Comparison of ENCODE assay signal across 31 mouse cellular contexts in genomic region chr2:122356187-122356586, GRCm38 (mm10). TPM values are rescaled to one million over a fixed set of nuclear protein-coding genes. Genes with fewer than 3 reads are reported as not detected.
DNase-seq lines count a peak whose midpoint lies in the region; ATAC-seq lines count a peak whose summit lies in the region.
"Had no signal": no experiment of that assay in that cellular context is flagged by ENCODE, and none has a peak within 500 bp of the region (broad histone marks: within the 10 kb centered on the region; RNA-seq: fewer than 3 reads in every experiment).

No protein-coding gene starts in this region.

- ATAC-seq in megakaryocyte, adult 5-6 weeks (ENCODE audit: poor library complexity, severe bottlenecking), result no peak
- ATAC-seq: forebrain, embryonic 14.5 days; hindbrain, postnatal 0 days; intestine, embryonic 15.5 days; lung, postnatal 0 days had no signal

- peak; percentile 49 for DNase-seq in cerebellum, adult 9-10 months
- DNase-seq in cerebellum, adult 8-10 months, result no peak
- DNase-seq in 3134 (ENCODE audit: extremely low read depth, insufficient read length, low spot score) (peak; percentile 58), MN1 (ENCODE audit: low spot score) (peak; percentile 55)
- DNase-seq in cerebellum, postnatal 36 days, result peak; percentile 21 to 32
- no peak for DNase-seq in testis, postnatal 10 days (ENCODE audit: low spot score)
- DNase-seq: adrenal gland, postnatal 10 days; embryo, embryonic 11 days; gastrocnemius, postnatal 36 days; heart, adult 18-20 months; heart, postnatal 36 days; kidney, adult 8-10 months; kidney, postnatal 14 days; lung, adult 18-20 months; midbrain, embryonic 14.5 days; right cerebral cortex, adult 18-20 months; thymus, adult 2 months; thymus, postnatal 4 days had no signal

RNA-seq across cellular contexts. Expression of gene Shf, which starts 12.8 kb away (rescaled TPM):
- 0.31 and 2.1 TPM in 2 replicates for total RNA-seq in megakaryocyte, adult 5-6 weeks (2015)
- total RNA-seq in megakaryocyte, adult 5-6 weeks (2017), result 0.81 and 1.5 TPM in 2 replicates

RNA-seq across cellular contexts. Expression of gene Duox1, which starts 40.7 kb away (rescaled TPM):
- not detected in 2 replicates for total RNA-seq in megakaryocyte, adult 5-6 weeks (2015)
- not detected in 2 replicates for total RNA-seq in megakaryocyte, adult 5-6 weeks (2017)
- total RNA-seq: adrenal gland, postnatal 10 days; CH12.LX; layer of hippocampus, adult 18-20 months; left cerebral cortex, adult 18-20 months; megakaryocyte-erythroid progenitor cell, adult 5-6 weeks; monocyte, adult 5-6 weeks had no signal

RNA-seq across cellular contexts. Expression of gene Duoxa1, which starts 42.7 kb away (rescaled TPM):
- total RNA-seq in megakaryocyte, adult 5-6 weeks (2015), result not detected in 2 replicates
- not detected in 2 replicates for total RNA-seq in megakaryocyte, adult 5-6 weeks (2017)
- total RNA-seq: CH12.LX; hindbrain, postnatal 0 days; layer of hippocampus, postnatal 10 days; left cerebral cortex, postnatal 36 days; megakaryocyte-erythroid progenitor cell, adult 5-6 weeks; monocyte, adult 5-6 weeks had no signal

RNA-seq across cellular contexts. Expression of gene Duoxa2, which starts 57.5 kb away (rescaled TPM):
- total RNA-seq in megakaryocyte, adult 5-6 weeks (2015), result not detected in 2 replicates
- not detected in 2 replicates for total RNA-seq in megakaryocyte, adult 5-6 weeks (2017)
- total RNA-seq: adrenal gland, postnatal 10 days; CH12.LX; gastrocnemius, adult 18-20 months; gastrocnemius, postnatal 36 days; heart, postnatal 36 days; layer of hippocampus, adult 18-20 months; left cerebral cortex, adult 18-20 months; left cerebral cortex, postnatal 36 days; megakaryocyte-erythroid progenitor cell, adult 5-6 weeks; monocyte, adult 5-6 weeks had no signal

RNA-seq across cellular contexts. Expression of gene Duox2, which starts 57.9 kb away (rescaled TPM):
- total RNA-seq in megakaryocyte, adult 5-6 weeks (2015), result not detected in 2 replicates
- total RNA-seq in megakaryocyte, adult 5-6 weeks (2017), result not detected in 2 replicates
- total RNA-seq: CH12.LX; left cerebral cortex, adult 18-20 months; left cerebral cortex, postnatal 36 days; megakaryocyte-erythroid progenitor cell, adult 5-6 weeks; monocyte, adult 5-6 weeks had no signal

Comparison
In these comparisons a context has a peak if more than half of its experiments do, and no peak if none do; other contexts are left out.
1. DNase-seq: peak in cerebellum, adult 9-10 months (single experiment), 3134 (single experiment), MN1 (single experiment) and cerebellum, postnatal 36 days (2 of 2); none in cerebellum, adult 8-10 months (single experiment) and testis, postnatal 10 days (single experiment).